Mouse (Mus musculus) right cerebral cortex, postnatal 10 days (tissue): ENCODE results near the gene Nacc1.

Experiments used
- DNase-seq, 2 experiments: peaks; one replicate each; pipeline ENCODE4 v3.0.0; 2021; ENCODE audit warnings: low spot score in 2 of 2

Gene Nacc1

DNA sequence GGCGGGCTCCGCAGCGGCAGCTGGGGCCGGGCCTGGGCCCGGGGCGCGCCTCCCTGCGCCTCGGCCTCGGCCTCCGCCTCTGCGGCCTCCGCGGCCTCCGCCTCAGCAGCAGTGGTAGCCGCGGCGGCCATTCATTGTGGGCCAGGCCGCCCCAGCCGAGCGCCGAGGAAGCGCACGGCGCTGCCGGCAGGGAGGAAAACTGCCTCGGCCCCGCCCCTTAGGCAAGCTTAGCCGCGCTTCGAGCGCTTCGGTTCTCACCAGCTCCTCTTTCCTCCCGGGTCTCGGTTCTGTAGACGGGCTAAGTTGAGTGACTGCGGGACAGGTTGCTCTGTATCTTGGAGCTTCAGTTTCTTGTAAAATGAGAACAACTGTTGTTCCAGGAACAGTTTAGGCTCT is at the start of gene Nacc1:
Gene Nacc1 (minus strand): TSS at position 158 of the 396 bp plus-strand sequence.
- DNase-seq = peak; percentile 92

DNA sequence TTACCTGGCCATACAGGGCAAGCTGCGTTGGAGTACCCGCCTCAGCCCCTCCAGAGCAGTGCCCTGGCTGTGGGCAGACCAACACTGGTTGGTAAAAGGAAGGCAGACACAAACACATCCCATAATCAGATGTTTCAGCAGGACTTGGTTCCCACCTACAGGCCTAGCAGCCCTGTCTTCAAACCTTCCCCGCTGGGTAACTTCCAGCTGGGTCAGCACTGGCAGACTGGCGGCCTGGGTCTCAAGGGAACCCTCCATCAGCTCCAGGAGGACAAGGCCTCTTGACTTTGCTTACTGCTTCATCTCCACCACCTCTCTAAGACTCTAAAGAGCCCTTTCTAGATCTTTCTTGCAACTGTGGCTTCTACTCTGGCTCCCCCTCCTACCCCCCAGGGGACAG is 48.9 kb upstream of the Nacc1 start:
- no peak for DNase-seq

DNA sequence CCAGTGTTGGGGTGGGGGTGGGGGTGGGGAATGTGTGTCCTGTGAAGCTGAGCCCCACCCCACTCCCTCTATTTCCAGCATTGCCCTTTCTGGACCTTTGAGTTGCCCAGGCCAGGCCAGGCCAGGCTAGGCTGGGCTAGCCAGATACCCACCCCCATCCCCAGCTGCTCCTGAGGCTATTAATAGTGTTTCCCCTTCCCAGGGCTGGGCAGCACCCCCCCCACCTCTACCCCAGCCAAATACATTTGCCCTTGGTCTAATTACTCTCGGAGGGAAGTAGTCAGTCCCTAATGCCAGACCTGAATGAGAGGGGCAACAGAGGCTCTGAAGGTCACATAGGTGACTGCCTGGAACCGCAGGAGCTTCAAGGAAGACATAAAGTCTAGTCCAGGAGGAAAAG is 47.9 kb upstream of the Nacc1 start:
- DNase-seq = no peak

DNA sequence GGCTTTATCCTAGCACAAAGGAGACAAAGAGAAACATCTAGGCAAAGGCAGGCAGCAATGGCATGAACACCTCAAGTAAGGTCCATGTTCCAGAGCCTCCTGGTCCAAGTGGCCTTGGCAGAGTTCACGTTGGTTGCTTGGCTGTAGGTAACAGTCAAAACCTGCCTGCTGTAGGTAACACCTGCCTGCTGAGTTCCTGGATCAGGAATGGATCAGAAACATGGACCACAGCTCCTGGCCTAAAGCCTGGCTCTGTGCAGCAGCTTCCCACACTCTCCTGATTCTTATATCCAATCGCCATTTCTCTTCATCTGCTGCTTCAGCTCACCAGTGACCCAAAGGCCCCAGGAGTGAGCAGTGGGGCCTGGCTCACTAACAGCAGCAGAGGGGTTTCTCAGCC is 47.0 kb upstream of the Nacc1 start:
- DNase-seq = no peak

DNA sequence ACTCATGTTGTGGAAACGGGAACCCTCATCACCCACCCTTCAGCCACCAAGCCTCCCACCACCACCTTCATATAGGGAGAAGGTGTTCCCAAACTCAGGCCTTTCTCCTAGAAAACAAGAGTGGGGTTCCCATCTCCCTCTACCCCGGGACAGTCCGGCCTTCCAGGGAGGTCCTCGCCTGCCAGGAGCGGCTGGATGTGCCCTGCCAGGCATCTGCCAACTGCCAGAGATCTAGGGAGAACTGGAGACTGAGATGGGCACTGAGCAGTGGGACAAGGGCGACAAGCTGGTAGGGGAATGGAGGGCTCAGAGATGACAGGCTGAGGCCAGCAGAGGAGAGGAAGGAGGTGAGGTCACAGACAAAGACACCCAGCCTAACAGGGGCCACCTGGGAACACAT is 46.3 kb upstream of the Nacc1 start:
- DNase-seq = no peak

DNA sequence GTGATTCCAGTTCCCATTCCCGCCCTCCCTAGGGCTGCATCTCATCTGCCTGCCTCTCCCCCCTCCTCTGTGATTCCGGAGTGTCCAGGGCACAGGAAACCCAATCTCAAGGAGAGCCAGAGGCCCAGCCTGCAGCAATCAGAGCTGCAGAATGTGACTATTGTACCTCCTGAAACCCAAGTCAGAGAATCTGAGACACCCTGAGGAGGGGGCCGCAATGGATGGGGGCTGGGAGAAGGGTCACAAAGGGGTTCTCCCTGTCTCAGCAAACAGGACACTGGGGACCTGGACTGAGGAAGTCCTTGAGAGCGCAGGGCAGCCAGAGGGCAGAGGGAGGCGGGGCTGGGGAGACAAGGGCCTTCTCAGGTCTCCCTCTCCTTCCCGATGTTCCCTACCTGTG is 45.3 kb upstream of the Nacc1 start:
- DNase-seq = no peak

DNA sequence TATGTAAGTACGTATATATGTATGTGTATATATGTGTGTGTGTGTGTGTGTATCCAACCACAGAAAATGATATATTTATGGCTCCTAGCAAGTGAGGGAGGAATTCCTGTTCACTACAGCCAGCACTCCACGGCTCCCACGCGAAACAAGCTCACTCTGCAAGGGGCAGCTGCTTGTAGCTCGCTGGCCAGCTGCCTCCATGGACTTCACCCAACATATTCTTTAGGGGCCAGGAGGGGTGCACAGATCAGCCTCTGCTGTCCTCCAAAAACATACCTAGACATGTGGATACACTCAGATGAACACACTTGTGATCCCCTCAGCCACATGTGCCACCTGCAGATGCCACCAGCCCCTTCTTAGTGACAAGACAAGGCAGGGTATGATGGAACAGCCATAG is 44.9 kb upstream of the Nacc1 start:
- peak; percentile 72 to 77 for DNase-seq

DNA sequence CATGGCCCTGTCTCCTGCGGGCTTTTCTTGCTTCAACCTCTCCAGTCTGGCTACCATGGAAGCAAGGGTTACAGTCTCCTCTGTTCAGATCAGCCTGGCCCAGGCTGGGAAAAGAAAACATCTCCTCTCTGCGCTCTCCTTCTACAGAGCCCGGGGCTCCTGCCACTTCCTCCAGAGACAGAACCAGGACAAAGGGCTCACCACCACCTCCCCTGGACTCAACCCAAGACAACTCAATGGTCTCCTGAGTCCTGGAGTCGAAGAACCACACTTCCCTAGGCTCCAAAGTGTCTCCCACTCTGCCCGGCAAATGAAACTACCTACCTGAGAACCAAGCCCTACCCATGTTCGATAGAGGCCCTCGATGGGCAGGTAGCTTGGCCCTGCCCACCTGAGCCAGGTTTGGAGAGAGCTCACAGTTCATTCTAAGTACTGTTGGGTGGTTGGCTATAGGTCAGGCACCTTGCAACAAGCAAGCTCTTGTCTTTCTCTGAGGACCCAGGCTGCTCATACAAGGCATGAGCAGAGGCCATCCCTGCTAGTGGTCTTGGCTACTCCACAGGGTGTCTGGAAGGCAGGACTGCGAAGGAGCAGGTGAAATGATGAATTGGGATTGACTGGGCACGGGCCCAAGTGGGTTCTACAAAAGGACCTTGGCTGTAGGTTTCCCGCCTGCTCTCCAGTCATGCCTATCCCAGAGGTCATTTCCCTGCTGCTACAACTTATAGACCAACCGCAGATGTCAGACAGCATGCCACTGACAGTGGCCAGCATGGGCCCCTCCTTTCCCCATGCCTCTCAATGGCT is 43.9 kb upstream of the Nacc1 start:
- no peak for DNase-seq

DNA sequence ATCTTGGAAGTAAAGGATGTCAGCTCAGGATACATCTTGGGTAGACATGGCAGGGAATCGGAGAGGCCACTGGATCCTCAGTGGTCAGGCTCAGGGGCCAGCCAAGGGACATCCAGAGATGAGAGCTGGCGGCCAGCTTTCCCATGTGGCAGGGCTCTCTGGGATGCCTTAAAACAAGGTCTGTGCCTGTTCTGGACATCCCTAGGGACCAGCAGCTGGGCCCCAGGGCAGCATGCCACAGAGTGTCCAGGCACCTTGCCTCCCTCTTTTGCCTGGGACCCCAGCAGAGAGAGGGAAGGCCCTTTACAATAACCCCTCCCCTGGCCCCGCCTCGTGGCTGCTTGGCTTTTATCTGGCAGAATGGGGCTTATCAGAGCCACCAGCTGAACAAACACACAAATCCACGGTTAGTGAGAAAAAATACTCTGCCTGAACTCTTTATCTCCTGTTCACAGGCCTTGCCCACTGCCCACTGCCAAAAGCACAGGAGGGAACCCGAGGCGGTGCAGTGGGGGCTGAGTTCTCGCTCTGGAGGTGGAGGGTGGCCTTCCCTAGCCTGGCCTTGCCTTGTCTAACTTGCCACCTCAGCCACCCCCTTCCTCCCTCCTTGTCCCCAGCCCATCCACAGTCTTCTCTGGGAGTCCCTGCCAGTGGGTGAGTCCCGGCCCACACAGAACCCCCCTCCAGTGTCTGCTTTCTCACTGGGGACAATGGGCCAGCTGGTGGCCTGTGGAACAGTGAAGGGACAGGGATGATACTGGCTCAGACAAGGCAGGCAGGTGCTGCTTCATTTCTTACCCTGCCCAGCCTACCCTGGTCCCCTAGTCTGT is 43.1 kb upstream of the Nacc1 start:
- DNase-seq = no peak

DNA sequence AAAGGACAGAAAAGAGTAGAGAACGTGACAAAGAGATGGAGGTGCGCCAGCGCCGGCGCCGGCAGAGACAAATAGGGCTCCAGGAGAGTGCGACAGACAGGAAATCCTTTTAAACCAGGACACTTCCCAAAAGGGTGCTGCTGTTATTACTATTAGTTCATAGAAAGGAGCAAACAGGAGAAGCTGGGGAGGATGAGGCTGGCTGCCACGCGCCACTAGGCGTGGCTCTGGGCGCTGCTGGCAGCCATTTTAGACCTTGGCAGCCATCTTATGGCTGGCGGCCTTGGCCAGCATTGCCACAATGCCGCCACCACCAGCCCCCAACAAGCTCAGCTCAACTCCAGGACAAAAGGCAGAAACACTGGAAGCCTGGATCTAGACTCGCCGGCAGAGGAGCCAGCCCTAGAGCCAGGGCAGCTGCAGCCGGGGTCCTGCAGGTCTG is 42.3 kb upstream of the Nacc1 start:
- peak; percentile 68 to 78 for DNase-seq

DNA sequence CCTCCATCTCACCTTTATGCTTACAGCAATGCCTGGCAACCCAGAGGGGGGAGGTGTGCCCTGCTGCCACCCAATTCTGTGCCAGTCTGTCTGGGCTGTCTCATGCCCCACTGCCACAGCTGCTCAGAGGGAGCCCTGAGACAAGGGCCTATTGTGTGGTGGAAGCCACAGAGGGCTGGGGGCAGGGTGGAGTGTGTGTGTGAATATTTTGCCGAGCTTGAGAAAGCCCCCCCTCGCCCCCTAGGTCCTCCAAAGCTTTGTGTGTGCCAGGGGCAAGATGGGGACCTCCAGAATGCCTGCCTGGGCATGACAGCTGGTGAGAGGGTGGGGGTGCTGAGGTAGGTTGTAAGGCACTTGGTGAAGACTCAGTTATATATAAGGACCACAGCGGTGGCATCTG is 40.8 kb upstream of the Nacc1 start:
- DNase-seq = peak; percentile 75 to 80

DNA sequence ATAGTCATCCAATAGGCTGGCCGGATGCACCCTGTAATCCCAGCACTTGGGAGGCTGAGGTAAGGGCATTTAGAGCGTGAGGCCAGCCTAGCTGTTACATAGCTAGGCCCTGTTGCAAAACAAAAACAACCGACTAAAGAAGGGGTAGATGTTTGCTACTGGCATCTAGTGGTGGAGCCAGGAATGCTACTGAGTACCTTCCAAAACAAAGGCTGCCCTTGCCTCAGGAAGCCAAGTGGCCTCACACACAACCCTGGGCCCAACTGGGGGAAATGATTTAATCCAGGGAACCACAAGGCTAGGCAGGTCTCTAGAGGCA is 38.2 kb upstream of the Nacc1 start:
- DNase-seq = no peak

DNA sequence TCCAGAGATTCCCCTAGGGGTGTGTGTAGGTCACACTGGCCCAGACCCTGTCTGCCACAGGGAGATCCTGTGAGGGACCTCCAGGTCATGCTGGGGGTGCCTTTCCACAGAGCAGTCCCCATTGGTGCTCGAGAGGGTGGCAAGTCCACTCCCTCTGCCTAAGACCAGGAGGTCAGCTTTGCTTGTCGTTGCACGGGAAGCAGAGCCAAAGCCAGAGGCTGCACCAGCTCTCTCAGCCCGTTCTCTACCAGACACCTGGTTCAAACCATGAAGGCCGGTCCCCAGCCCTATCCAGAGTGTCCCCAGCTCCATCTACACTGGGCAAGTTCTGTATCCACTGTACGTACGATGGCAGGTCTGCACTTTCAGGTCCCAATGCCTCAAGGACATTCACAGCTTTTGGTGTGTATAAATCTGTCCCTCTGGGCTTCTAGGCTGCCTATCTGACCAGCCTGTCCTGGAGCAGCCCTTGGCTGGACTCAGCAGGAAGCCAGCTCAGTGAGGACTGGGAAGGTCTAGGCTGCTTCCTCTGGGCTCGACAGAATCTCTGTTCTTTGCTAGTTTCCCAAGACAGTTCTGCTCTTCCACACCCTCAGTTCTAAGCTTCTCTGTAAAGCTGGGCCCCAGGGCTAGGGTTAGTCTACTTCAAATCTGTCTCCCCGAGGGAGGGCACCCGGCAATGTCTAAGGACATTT is 37.7 kb upstream of the Nacc1 start:
- no peak for DNase-seq

DNA sequence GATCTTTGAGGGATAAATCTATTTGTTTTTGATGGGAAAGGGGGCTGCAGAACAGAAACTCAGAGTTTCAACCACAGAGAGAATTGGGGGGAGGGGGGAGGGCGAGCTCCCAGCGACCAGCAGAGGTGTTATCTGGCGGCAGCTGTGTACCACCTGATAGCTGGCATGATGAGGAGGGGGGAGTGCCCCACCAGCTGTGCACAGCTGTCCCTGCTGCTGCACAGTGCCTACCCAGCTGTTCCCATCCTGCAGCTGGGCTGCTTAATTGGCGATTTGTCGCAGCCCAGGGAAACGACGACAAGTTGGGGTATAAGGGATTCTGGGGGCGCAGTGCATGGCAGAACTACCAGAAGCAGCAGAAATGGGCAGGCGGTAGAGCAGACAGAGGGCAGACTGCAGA is 37.0 kb upstream of the Nacc1 start:
- DNase-seq = no peak

DNA sequence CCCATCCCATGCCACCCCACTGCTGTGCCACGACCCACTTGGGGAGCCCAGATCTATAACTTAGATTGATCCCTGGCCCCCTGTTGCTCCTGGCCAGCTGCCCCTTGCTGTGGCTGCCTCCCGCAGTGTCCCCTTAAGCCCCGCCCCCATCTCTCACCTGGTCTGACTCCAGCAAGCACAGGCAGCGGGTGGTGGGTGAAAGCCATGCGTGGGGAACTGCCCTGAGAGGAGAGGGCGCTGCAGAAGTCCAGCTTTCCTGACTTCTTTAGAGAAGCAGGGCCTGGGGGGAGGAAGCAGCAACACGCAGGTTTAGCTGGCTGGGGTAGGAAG is 35.9 kb upstream of the Nacc1 start:
- no peak for DNase-seq

DNA sequence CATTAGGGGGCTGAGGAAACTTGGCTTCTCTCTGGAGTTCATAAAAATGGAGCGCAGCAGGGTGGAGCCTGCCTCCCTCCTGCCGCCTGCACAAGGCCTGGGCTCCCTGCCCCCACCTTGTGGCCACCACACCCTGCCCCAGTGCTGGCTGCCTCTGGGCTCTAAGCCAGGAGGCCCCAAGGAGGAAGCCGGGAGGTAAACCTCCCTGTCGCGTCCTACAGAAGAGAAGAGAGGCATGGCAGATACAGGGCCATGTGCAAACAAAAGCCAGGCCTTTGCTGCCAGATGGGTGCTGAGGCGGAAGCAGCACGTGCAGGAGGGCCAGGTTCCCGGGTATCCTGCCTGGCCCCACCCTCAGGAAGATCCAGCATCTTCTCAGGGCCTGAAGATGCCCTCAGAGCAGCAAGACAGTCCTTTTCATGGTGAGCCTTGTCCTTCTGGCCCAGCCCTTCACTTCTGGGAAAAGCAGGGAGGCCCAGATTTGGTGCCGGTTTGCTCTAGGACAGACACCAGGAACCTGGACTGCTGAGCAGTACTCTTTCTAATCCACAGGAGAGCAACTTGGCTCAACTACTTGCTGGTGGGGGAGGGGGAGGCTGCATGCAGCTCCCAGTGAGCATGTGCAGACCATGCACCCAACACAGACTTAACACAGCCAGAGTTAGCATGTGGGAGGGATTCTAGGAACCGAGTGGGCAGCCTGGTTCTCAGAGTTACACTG is 35.3 kb upstream of the Nacc1 start, which contains the start of gene G430095P16Rik:
Gene G430095P16Rik (plus strand): TSS at position 158 of the 721 bp plus-strand sequence.
- peak; percentile 83 to 87 for DNase-seq

DNA sequence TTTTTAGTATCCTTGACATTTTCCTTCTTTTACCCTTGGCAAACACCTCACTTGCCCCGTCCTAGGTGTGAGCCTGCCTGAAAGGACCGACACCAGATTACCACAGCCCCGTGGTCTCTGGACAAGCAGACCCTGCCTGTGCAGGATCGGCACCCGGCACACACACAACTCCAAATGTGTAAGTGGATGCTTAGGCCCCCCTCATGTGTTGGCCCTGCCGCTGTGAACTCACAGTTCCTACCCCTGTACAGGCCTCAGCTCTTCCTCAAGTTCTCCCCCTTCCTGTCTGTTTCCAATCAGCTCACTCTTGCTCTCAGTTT is 34.8 kb upstream of the Nacc1 start:
- DNase-seq = no peak

DNA sequence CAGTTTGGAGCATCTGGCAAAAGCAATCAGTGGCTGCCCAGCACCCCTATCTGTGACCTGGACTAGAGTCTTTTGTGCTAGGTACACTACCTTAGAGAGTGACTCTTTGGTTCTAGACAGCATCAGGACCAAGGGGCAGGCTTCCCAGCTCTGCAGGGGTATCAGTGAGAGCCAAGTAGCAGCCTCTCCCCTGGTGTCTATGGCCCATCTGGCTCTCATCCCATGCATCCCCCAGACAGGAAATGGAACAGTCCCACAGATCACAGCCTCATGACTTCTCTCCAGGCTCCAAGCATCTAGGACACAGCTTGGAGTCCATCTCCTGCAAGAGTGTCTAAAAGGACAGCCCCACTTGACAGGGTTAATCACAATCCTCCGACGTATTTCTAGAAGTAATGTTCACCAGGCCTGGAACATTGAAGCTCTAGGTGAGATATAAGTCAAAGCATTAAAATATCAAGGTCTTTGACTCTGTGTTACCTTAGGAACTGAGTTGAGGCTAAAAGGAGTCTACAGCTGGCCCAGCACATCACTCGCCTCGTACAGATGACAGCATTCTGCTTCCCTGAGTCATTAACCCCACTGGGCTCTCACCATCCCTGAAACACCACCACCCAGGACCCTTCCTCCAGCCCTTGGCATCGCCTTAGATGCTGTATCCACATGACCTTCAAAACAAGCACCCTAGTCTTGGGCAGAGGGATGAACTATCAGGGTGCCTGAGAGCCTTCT is 31.5 kb upstream of the Nacc1 start:
- no peak for DNase-seq

DNA sequence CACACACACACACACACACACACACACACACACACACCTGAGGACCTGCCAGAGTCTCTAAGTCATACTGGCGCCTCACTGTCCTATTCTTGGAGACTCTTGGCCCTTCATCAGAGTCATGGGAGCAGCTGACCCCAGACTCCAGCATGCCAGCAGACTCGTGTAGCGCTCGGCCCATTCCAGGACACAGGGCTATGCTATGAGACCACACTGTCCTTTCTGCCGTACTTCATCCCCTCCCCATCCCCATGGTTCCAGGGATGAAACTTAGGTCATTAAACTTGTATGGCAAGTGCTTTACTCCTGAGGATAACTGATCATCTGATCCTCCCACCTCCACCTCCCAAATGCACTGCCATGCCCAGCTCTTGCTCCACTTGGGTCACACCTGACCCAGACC is 30.8 kb upstream of the Nacc1 start:
- no peak for DNase-seq

DNA sequence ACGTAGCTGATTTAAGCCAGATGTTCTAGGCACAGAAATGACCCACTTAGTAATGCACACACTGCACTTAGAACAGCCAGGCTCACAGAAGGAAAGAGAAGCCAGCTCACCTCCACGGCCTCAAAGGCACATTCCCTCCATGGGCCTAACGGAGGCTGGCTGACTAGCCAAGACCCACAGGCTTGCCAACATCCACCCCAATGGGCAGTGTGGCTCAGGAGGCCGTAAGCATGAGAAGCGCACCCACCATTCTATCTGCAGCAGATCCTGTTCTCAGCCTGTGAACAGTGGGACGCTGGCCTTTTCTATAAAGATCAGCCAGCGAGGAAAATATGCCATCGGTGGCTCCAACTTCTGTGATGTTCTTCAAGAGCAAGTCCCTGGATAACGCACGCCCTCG is 29.1 kb upstream of the Nacc1 start:
- no peak for DNase-seq

DNA sequence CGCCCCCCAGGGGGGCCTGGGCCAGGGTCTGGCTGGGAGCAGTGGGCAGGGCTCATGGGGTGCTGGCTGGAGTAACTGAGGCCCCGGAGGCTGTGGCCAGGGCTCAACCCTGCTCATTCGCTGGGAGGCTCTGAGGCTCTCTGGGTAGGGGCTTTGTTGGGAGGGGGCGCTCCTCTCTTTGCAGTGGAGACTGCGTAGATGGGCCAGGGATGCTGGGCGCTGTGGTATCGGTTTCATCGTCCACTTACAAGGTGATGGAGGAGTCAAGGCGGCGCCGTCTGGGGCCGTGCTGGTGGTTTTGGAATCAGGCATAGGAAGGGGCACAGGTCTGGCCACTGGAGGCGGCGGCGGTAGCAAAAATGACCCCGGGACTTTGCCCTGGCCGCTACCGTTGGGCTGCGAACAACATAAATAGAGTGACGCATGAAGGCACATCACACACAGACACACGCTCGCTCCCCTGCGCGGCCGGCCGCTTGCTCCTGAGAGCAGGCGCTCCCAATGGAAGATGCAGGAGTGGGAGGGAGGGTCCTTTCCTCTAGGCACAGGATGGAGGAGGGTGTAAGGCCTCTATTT is 28.3 kb upstream of the Nacc1 start:
- no peak for DNase-seq
